Mouse (Mus musculus): ENCODE data around the gene Map3k7. TPM values are rescaled to one million over a fixed set of nuclear protein-coding genes. Genes with fewer than 3 reads are reported as not detected.

Map3k7 gene
- polyA plus RNA-seq (2011; ENCODE audit: insufficient read length, low read depth, missing spikeins) = 82.1 and 85.9 TPM in 2 replicates

- Histone ChIP-seq H3K4me3 (ENCODE audit: insufficient read depth, low read length) (peak within 1 kb of the TSS; percentile 86), H3K4me1 (ENCODE audit: control insufficient read depth, insufficient read depth, low read length) (peaks cover 8% of the 10 kb centered on the region), H3K27ac (ENCODE audit: insufficient read depth, low read length) (peak within 1 kb of the TSS; percentile 94)
- peak; percentile 72 for TF ChIP-seq POLR2A (IDR thresholded peaks at IDR 0.05; ENCODE audit: low read depth, low read length)
- no peak for TF ChIP-seq CTCF (IDR thresholded peaks at IDR 0.05; ENCODE audit: borderline replicate concordance, insufficient read depth, low read length)
Measured at GRCm38 (mm10) chr4:31963354-31964193, at the start of gene Map3k7. Map3k7 (plus strand) TSS chr4:31964097.

GRCm38 (mm10) chr4:31915114-31915513 is 48.8 kb upstream of the Map3k7 start:
- Histone ChIP-seq H3K4me3 (ENCODE audit: insufficient read depth, low read length) (no peak overlapping the region), H3K27ac (ENCODE audit: insufficient read depth, low read length) (no peak overlapping the region), H3K4me1 (ENCODE audit: control insufficient read depth, insufficient read depth, low read length) (no peaks in the 10 kb centered on the region)
- TF ChIP-seq POLR2A (IDR thresholded peaks at IDR 0.05; ENCODE audit: low read depth, low read length) (no peak), CTCF (IDR thresholded peaks at IDR 0.05; ENCODE audit: borderline replicate concordance, insufficient read depth, low read length) (no peak)

- no peak overlapping the region for H3K4me3 ChIP-seq (ENCODE audit: insufficient read depth, low read length)
- TF ChIP-seq CTCF (IDR thresholded peaks at IDR 0.05; ENCODE audit: borderline replicate concordance, insufficient read depth, low read length) (no peak), POLR2A (IDR thresholded peaks at IDR 0.05; ENCODE audit: low read depth, low read length) (no peak)
- no peak overlapping the region for H3K27ac ChIP-seq (ENCODE audit: insufficient read depth, low read length)
- H3K4me1 ChIP-seq (ENCODE audit: control insufficient read depth, insufficient read depth, low read length) = no peaks in the 10 kb centered on the region
Measured at GRCm38 (mm10) chr4:31918717-31919116, 45.2 kb upstream of the Map3k7 start.

DNA sequence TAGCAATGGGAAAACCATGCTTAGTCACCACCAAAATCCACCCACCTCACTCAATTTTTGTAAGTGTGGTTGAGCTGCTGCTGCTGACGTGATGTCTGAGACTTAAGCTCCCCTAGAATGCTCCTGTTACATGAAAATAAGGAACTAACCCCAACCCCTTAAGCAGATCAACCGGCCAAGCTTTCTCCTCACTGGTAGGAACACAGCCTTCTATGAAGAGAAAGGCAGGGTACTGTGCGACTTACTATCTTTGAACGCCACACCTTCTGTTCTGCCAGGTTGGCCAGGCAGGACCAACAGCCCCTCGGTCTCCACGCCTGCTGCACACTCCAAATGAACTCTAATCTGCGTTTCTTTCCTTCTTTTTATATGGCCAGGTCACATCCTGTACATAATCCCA is 41.7 kb upstream of the Map3k7 start:
- no peak for TF ChIP-seq CTCF (IDR thresholded peaks at IDR 0.05; ENCODE audit: borderline replicate concordance, insufficient read depth, low read length)
- no peak for TF ChIP-seq POLR2A (IDR thresholded peaks at IDR 0.05; ENCODE audit: low read depth, low read length)
- no peak overlapping the region for H3K4me3 ChIP-seq (ENCODE audit: insufficient read depth, low read length)
- 0 out of 2 replicates have a peak, but pooled peaks cover 2% of the 10 kb centered on the region for H3K4me1 ChIP-seq (ENCODE audit: control insufficient read depth, insufficient read depth, low read length)
- no peak overlapping the region for H3K27ac ChIP-seq (ENCODE audit: insufficient read depth, low read length)

DNA sequence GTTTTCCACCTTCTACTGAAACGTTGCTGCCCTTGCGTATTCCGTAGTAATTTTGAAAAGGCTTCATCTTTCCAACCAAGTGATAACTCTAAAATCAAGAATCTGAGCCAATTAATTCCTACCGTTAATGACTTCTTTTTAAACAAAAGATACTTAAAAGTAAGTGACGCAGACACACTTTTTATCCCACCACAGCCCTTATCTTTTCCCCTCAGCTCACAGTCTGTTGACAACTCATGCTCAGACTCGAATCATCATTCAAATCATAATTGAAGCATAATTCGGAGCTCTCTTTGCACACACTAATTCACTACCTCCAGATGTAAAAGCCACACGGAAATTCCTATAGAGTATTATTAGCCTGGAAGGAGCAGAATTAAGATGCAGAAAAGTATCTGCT is 40.5 kb upstream of the Map3k7 start:
- 0 out of 2 replicates have a peak, but pooled peaks cover 2% of the 10 kb centered on the region for H3K4me1 ChIP-seq (ENCODE audit: control insufficient read depth, insufficient read depth, low read length)
- H3K27ac ChIP-seq (ENCODE audit: insufficient read depth, low read length) = no peak overlapping the region
- H3K4me3 ChIP-seq (ENCODE audit: insufficient read depth, low read length) = no peak overlapping the region
- TF ChIP-seq POLR2A (IDR thresholded peaks at IDR 0.05; ENCODE audit: low read depth, low read length) = no peak
- TF ChIP-seq CTCF (IDR thresholded peaks at IDR 0.05; ENCODE audit: borderline replicate concordance, insufficient read depth, low read length) = no peak

GRCm38 (mm10) chr4:31924301-31925185 is 39.4 kb upstream of the Map3k7 start:
- no peak overlapping the region for H3K27ac ChIP-seq (ENCODE audit: insufficient read depth, low read length)
- H3K4me3 ChIP-seq (ENCODE audit: insufficient read depth, low read length) = no peak overlapping the region
- no peak for TF ChIP-seq CTCF (IDR thresholded peaks at IDR 0.05; ENCODE audit: borderline replicate concordance, insufficient read depth, low read length)
- TF ChIP-seq POLR2A (IDR thresholded peaks at IDR 0.05; ENCODE audit: low read depth, low read length) = no peak
- 0 out of 2 replicates have a peak, but pooled peaks cover 2% of the 10 kb centered on the region for H3K4me1 ChIP-seq (ENCODE audit: control insufficient read depth, insufficient read depth, low read length)

DNA sequence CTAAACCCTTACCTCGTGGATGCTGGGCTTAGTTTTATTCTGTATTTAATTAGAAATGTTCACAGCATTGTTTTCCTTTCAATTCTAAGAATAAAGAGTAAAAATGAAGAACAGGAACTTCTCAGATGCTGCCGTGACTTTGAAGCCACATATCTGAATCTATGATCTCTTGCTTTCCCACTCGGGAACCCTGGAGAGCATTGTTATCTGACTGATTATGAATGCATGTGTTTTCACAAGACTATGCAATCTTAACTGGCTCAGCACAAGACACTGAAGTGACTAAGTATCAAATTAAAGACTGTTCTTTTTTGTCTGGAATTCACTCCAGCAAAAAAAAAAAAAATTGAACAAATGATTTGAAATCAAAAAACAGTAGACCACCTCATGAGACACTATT is 30.7 kb upstream of the Map3k7 start:
- Histone ChIP-seq H3K27ac (ENCODE audit: insufficient read depth, low read length) (no peak overlapping the region), H3K4me1 (ENCODE audit: control insufficient read depth, insufficient read depth, low read length) (no peaks in the 10 kb centered on the region), H3K4me3 (ENCODE audit: insufficient read depth, low read length) (no peak overlapping the region)
- TF ChIP-seq CTCF (IDR thresholded peaks at IDR 0.05; ENCODE audit: borderline replicate concordance, insufficient read depth, low read length) (no peak), POLR2A (IDR thresholded peaks at IDR 0.05; ENCODE audit: low read depth, low read length) (no peak)

- Histone ChIP-seq H3K4me3 (ENCODE audit: insufficient read depth, low read length) (no peak overlapping the region), H3K27ac (ENCODE audit: insufficient read depth, low read length) (no peak overlapping the region), H3K4me1 (ENCODE audit: control insufficient read depth, insufficient read depth, low read length) (peaks cover 5% of the 10 kb centered on the region)
- TF ChIP-seq POLR2A (IDR thresholded peaks at IDR 0.05; ENCODE audit: low read depth, low read length) (no peak), CTCF (IDR thresholded peaks at IDR 0.05; ENCODE audit: borderline replicate concordance, insufficient read depth, low read length) (no peak)
Measured at GRCm38 (mm10) chr4:31935831-31936306, 28.0 kb upstream of the Map3k7 start.

GRCm38 (mm10) chr4:31936358-31936757 is 27.5 kb upstream of the Map3k7 start:
- Histone ChIP-seq H3K4me3 (ENCODE audit: insufficient read depth, low read length) (no peak overlapping the region), H3K27ac (ENCODE audit: insufficient read depth, low read length) (no peak overlapping the region)
- no peak for TF ChIP-seq CTCF (IDR thresholded peaks at IDR 0.05; ENCODE audit: borderline replicate concordance, insufficient read depth, low read length)
- no peak for TF ChIP-seq POLR2A (IDR thresholded peaks at IDR 0.05; ENCODE audit: low read depth, low read length)

More at GRCm38 (mm10) chr4:31936358-31936757, 27.5 kb upstream of the Map3k7 start:
- H3K4me1 ChIP-seq (ENCODE audit: control insufficient read depth, insufficient read depth, low read length) = peaks cover 5% of the 10 kb centered on the region
